ENCODE assay signal across 12 mouse cellular contexts in the genomic region with DNA sequence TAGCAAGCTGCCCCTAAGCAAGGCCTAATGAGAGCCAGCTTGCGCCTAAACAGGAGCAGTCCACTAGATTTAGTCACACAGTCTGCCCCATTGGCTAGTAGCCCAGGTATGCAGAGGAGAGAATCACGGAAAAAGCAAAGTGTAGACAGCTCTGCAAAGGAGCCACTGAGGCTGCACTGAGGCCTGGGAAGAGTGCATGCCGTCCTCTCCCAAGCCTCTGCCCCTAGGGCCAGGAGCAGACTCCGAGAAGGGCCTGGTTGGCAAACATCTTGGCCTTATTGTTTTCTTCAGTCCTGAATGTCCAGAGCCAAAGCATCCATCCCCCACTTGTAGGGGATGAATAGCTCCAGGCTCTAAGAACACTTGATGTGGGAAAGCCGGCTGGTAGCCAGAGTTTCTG. TPM values are rescaled to one million over a fixed set of nuclear protein-coding genes. Genes with fewer than 3 reads are reported as not detected.
A peak's percentile ranks its signal among the peaks of the same experiment; 100 is the strongest.
DNase-seq lines count a peak whose midpoint lies in the region; ATAC-seq and TF ChIP-seq lines count a peak whose summit lies in the region.
"Had no signal": no experiment of that assay in that cellular context is flagged by ENCODE, and none has a peak within 500 bp of the region (broad histone marks: within the 10 kb centered on the region; RNA-seq: fewer than 3 reads in every experiment).

No protein-coding gene starts in this region.

- H3K27ac ChIP-seq in cerebellum, adult 2 months (ENCODE audit: insufficient read depth, low read length), result no peak overlapping the region; the same call in 1 of the 2 replicates
- peak overlapping the region; percentile 84 for H3K27ac ChIP-seq in layer of hippocampus, adult 2 months
- H3K27ac ChIP-seq: limb, embryonic 15.5 days had no signal

- 35% methylated on average over 5 of the region's 5 CpGs for WGBS in cerebellum, adult 2 months

- no peak for TF ChIP-seq POLR2A in cerebellum, adult 2 months (IDR thresholded peaks at IDR 0.05; ENCODE audit: borderline replicate concordance, insufficient read depth, low read length)

- H3K4me3 ChIP-seq in cerebellum, adult 2 months (replicated peaks; ENCODE audit: insufficient read depth, low read depth, low read length), result no peak overlapping the region
- H3K4me3 ChIP-seq in layer of hippocampus, adult 2 months, result no peak overlapping the region
- H3K4me3 ChIP-seq: limb, embryonic 15.5 days had no signal

- ATAC-seq in monocyte, adult 5-6 weeks (replicated peaks; ENCODE audit: insufficient number of reproducible peaks, low FRiP score, low TSS enrichment, poor library complexity, severe bottlenecking), result no peak

- H3K4me1 ChIP-seq in cerebellum, adult 2 months (ENCODE audit: control insufficient read depth, insufficient read depth, low read length), result peaks cover 4% of the 10 kb centered on the region; the same call in 1 of the 2 replicates

- no peak for TF ChIP-seq CTCF in cerebellum, adult 2 months (IDR thresholded peaks at IDR 0.05; ENCODE audit: borderline replicate concordance, insufficient read depth, low read depth, low read length)
- TF ChIP-seq CTCF in layer of hippocampus, adult 2 months (conservative IDR thresholded peaks at IDR 0.05), result no peak

- DNase-seq in cerebellum, adult 2 months, result peak; percentile 44 to 59
- DNase-seq in cerebellum, adult 11 months, result no peak
- peak in 1 of 2 experiments; percentile 57 for DNase-seq in layer of hippocampus, adult 2 months (ENCODE audit: low spot score in 2 of 2)
- no peak for DNase-seq in layer of hippocampus, postnatal 25 days (ENCODE audit: extremely low spot score in 1 of 2, low spot score in 1 of 2)
- DNase-seq in brain, adult 2 months (ENCODE audit: low read depth, low spot score), result peak; percentile 44
- peak; percentile 29 to 58 for DNase-seq in layer of hippocampus, adult 8-10 months (ENCODE audit: low spot score in 2 of 2)
- DNase-seq in adrenal gland, adult 8-10 months, result no peak
- DNase-seq: kidney, postnatal 36 days; thymus, adult 18-20 months had no signal

- H3K27me3 ChIP-seq in cerebellum, adult 2 months (ENCODE audit: control insufficient read depth, insufficient read depth, low read length), result no peaks in the 10 kb centered on the region
- H3K27me3 ChIP-seq: limb, embryonic 15.5 days had no signal

RNA-seq across cellular contexts. Expression of a gene that starts 5.0 kb away (rescaled TPM):
- 32.8 and 35.6 TPM in 2 replicates for polyA plus RNA-seq in cerebellum, adult 2 months (2012; rRNA removed)
- 10 to 100 TPM; 26.6 to 28.8 TPM for total RNA-seq in layer of hippocampus, adult 2 months (2021)
- 10 to 100 TPM; 30.7 to 34.9 TPM for total RNA-seq in layer of hippocampus, postnatal 25 days (2021)
- 10 to 100 TPM; 24.5 to 28.2 (median 24.8) TPM for total RNA-seq in layer of hippocampus, adult 8-10 months (2022)
- total RNA-seq in monocyte, adult 5-6 weeks (2017), result 15.4 to 22.7 TPM (median 16.9 TPM) in 3 replicates
- 10 to 100 TPM; 13.7 to 17.7 (median 15.1) TPM for total RNA-seq in adrenal gland, adult 8-10 months (2022)

RNA-seq across cellular contexts. Expression of a gene that starts 30.3 kb away (rescaled TPM):
- 0.19 TPM in 1 of 2 replicates, not detected in the other for polyA plus RNA-seq in cerebellum, adult 2 months (2012; rRNA removed)
- not detected for total RNA-seq in layer of hippocampus, adult 2 months (2021)
- not detected for total RNA-seq in layer of hippocampus, postnatal 25 days (2021)
- not detected for total RNA-seq in layer of hippocampus, adult 8-10 months (2022)
- not detected in 3 replicates for total RNA-seq in monocyte, adult 5-6 weeks (2017)
- total RNA-seq in adrenal gland, adult 8-10 months (2022), result under 1 TPM in 1 of 4 experiments, not detected in 3; 0.70 TPM
- total RNA-seq: G1E had no signal
- polyA plus RNA-seq: G1E had no signal

Comparison
In these comparisons a context has a peak if more than half of its experiments do, and no peak if none do; other contexts are left out.
1. DNase-seq: peak in cerebellum, adult 2 months (2 of 2), brain, adult 2 months (single experiment) and layer of hippocampus, adult 8-10 months (2 of 2); none in cerebellum, adult 11 months (single experiment), layer of hippocampus, postnatal 25 days (0 of 2) and adrenal gland, adult 8-10 months (single experiment).